Mouse (Mus musculus): ENCODE data around the gene Zfp446.

DNA sequence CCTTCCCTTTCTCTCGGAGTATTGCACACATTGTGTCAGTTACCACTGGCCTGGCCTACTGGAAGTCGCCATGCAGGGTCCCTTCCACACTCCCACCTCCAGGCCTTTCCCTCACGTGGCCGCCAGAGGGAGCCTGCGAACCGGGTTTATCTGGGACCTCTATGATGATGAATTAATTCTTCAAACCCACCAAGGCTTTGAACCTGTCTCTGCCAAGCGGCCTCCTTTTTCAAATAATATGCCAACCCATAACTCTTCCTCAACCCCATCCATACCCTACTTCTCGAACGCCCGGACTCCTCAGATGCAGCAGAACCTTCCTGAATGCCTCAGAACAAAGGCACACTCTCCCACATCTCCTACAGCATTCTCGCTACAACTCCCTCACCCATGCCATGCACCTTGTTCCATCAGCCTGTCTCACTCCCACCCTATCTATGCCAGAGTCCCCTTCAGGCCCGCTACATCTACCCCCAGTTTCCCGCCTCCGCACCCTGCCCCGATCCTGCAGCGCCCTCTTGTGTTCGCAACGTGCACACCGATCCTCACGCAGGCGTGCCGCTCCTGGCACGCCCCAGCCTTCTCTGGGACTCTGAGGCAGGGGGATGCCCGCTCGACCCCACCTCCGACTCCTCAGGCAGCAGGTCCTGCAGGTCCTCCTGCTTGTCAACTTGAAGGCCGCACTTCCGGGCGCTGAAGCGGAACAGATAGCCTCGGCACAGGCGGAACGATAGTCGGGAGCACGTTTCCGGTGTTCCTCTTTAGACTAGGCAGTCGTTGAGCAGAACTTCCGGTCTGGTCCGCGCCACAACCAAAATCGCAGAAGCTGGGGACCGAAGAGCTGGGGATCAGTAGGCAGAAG lies 31.7 kb downstream of the Zfp446 start:
- TF ChIP-seq POLR2A (IDR thresholded peaks at IDR 0.05; ENCODE audit: borderline replicate concordance, low read depth, low read length) (no peak), CTCF (IDR thresholded peaks at IDR 0.05; ENCODE audit: low read depth, low read length) (peak; percentile 98)
